In the genomic region with DNA sequence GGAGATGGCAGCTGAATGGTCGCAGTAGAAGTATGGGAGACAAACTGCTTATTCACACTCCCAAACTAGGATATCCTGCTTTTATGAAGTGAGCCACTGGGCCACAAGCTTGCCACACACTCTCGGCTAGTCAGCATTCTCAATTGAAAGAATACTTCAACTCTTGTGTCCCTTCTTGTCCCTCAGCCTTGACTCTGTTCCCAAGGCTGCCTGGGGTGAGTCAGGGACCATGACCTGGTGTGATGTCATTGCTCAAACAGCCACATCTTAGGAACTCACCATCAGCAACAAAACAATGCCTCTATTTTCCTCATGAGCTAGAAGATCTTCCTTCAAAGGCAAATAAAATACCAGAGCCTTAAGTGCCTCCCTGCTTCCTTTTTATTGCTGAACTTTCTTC, we compare ENCODE assay signal across 8 mouse cellular contexts.
"Had no signal": no experiment of that assay in that cellular context is flagged by ENCODE, and none has a peak within 500 bp of the region (broad histone marks: within the 10 kb centered on the region; RNA-seq: fewer than 3 reads in every experiment).

No protein-coding gene starts in this region.

- DNase-seq: kidney, postnatal 25 days; lung, adult 2 months; lung, postnatal 10 days; retina, postnatal 1 day; right cerebral cortex, postnatal 14 days; thymus, adult 2 months; thymus, postnatal 25 days had no signal

- ATAC-seq: midbrain, embryonic 13.5 days had no signal
